Mouse (Mus musculus) olfactory bulb, adult 2 months (tissue): ENCODE results near the gene Pitx2.

Experiments used
- CTCF ChIP-seq: fragments of 200-500 bp; IDR thresholded peaks from 2 replicates; pipeline ENCODE4 v1.5.1; 2012; ENCODE audit warnings: low read depth, mild to moderate bottlenecking, low read length, moderate library complexity; ENCODE audit not compliant: insufficient read depth
- POLR2A ChIP-seq: fragments of 200-500 bp; IDR thresholded peaks from 2 replicates; pipeline ENCODE4 v1.6.1; 2012; ENCODE audit warnings: mild to moderate bottlenecking, low read depth, low read length, moderate library complexity; ENCODE audit not compliant: insufficient read depth

- TF ChIP-seq CTCF (no peak), POLR2A (no peak)
Observed at GRCm38 (mm10) chr3:129220086-129220670, 20.5 kb downstream of the Pitx2 start.
